Mouse (Mus musculus): ENCODE results near the gene Cyp2c70. TPM values are rescaled to one million over a fixed set of nuclear protein-coding genes. Genes with fewer than 3 reads are reported as not detected.

Cyp2c70 gene
- polyA plus RNA-seq, 1 experiment = not detected

Other genes starting within 250 kb of the Cyp2c70 start
- not detected in 2 replicates for gene Cyp2c37, start 194.9 kb downstream of the Cyp2c70 start, polyA plus RNA-seq (2012; rRNA removed)
- not detected in 2 replicates for gene Cyp2c54, start 113.5 kb downstream of the Cyp2c70 start, polyA plus RNA-seq (2012; rRNA removed)
- gene Cyp2c50, start 97.6 kb downstream of the Cyp2c70 start, polyA plus RNA-seq (2012; rRNA removed) = not detected in 2 replicates
- gene Pdlim1, start 84.5 kb upstream of the Cyp2c70 start, polyA plus RNA-seq (2012; rRNA removed) = 11.1 and 11.3 TPM in 2 replicates

Measured in frontal cortex, adult 2 months (tissue).